Mouse (Mus musculus) lung, adult 2 months (tissue): ENCODE data around the gene Ift20.

Experiments used
- CTCF ChIP-seq: fragments of 200-500 bp; IDR thresholded peaks from 2 replicates; pipeline ENCODE4 v1.5.1; 2011; ENCODE audit warnings: mild to moderate bottlenecking, low read length, control low read depth; ENCODE audit not compliant: insufficient read depth
- POLR2A ChIP-seq: fragments of 200-500 bp; IDR thresholded peaks from 2 replicates; pipeline ENCODE4 v1.6.1; 2011; ENCODE audit warnings: low read depth, mild to moderate bottlenecking, control low read depth, low read length, borderline replicate concordance; ENCODE audit errors: extremely low read depth

DNA sequence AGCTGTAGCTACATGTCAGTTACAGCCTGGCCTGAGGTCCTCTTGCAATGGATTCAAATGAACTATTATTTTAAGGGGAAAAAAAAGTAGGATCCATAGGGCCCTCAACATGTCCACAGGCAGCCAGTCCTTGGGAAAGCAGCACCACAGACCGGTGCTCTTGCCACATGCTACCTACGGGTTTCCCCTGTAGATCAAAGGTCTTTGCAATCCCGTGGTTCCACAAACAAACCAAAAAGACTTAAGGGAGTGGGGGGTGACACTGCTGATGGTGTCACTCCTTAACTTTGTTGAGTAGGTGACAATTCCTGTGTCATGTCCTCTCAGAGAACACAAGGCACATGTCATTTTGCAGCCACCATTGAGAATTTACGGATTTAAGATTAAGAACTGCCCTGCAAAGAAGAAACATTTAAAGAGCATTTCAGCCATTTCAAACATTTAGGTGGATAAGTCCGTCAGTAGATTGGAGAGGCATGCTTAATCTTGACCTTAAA lies 13.4 kb downstream of the Ift20 start:
- TF ChIP-seq CTCF = no peak
- TF ChIP-seq POLR2A = no peak
